Mouse (Mus musculus): ENCODE data around the gene Shf. TPM values are rescaled to one million over a fixed set of nuclear protein-coding genes. Genes with fewer than 3 reads are reported as not detected.

The Shf gene
- total and polyA plus RNA-seq, 2 experiments, result 6.6 to 14.0 TPM

GRCm38 (mm10) chr2:122325361-122325760 is 43.6 kb downstream of the Shf start:
- Histone ChIP-seq H3K27ac (replicated peaks; ENCODE audit: insufficient read depth, low read depth, low read length) (no peak overlapping the region), H3K36me3 (ENCODE audit: control insufficient read depth, insufficient read depth, low read length) (no peaks in the 10 kb centered on the region), H3K79me2 (ENCODE audit: control insufficient read depth, insufficient read depth, low read length) (no peaks in the 10 kb centered on the region), H3K4me1 (ENCODE audit: control insufficient read depth, insufficient read depth, low read length) (peaks cover 3% of the 10 kb centered on the region; the same call in 1 of the 2 replicates), H3K27me3 (ENCODE audit: control insufficient read depth, insufficient read depth, low read length) (no peaks in the 10 kb centered on the region), H3K9ac (ENCODE audit: low read depth, low read length) (no peak overlapping the region), H3K4me3 (ENCODE audit: insufficient read depth, low read depth, low read length) (no peak overlapping the region)
- TF ChIP-seq POLR2A (IDR thresholded peaks at IDR 0.05; ENCODE audit: extremely low read depth, insufficient read depth, low read length), result no peak
- TF ChIP-seq CTCF (IDR thresholded peaks at IDR 0.05; ENCODE audit: low read depth, low read length), result no peak
- WGBS, result 85% methylated on average over 2 of the region's 2 CpGs
- DNase-seq (ENCODE audit: extremely low read depth, low read depth, low spot score), result no peak

DNA sequence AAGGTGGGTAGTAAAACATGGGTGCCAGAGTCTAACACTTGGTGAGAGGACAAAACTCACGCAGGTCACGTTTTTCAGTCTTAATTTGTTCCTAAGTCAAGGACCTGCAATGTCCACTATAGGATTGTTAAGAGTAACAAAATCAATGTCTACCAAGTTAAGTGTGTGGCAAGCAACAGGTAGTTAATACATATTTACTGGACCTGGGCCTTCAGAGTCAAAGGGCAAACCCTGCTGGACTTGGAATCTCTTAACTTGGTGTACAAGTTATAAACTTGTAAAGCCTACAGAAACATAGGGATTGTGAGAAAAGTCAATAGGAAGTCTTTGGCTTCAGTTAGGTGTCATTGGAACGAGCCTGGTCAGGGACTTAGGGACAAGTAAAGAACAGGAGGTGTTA is 44.4 kb downstream of the Shf start:
- Histone ChIP-seq H3K27me3 (ENCODE audit: control insufficient read depth, insufficient read depth, low read length) (no peaks in the 10 kb centered on the region), H3K4me3 (ENCODE audit: insufficient read depth, low read depth, low read length) (no peak overlapping the region), H3K27ac (replicated peaks; ENCODE audit: insufficient read depth, low read depth, low read length) (no peak overlapping the region), H3K4me1 (ENCODE audit: control insufficient read depth, insufficient read depth, low read length) (peaks cover 3% of the 10 kb centered on the region; the same call in 1 of the 2 replicates), H3K36me3 (ENCODE audit: control insufficient read depth, insufficient read depth, low read length) (no peaks in the 10 kb centered on the region), H3K9ac (ENCODE audit: low read depth, low read length) (no peak overlapping the region), H3K79me2 (ENCODE audit: control insufficient read depth, insufficient read depth, low read length) (no peaks in the 10 kb centered on the region)
- no peak for TF ChIP-seq POLR2A (IDR thresholded peaks at IDR 0.05; ENCODE audit: extremely low read depth, insufficient read depth, low read length)
- TF ChIP-seq CTCF (IDR thresholded peaks at IDR 0.05; ENCODE audit: low read depth, low read length), result no peak
- peak; percentile 51 for DNase-seq (ENCODE audit: extremely low read depth, low read depth, low spot score)
- WGBS, result 43% methylated on average over 3 of the region's 3 CpGs

DNA sequence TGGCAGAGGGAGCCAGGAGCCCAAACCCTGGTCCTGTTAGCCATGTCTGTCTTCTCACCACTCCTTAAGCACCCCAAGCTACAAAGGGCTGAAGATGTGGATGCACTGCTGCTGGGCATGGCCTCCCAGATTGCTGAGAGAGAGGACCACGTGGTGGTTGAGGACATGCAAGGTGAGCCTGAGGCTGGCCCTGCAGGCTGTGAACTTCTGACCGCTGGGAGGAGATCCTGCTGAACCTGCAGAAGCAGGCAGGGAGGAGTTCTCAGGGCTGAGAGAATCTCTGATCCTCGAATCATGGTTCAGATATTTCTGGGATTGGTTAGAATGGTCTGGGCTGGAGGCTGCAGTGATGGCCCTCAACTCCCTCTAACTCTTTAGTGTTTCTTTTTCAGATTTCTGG is 45.0 kb downstream of the Shf start:
- Histone ChIP-seq H3K27me3 (ENCODE audit: control insufficient read depth, insufficient read depth, low read length) (no peaks in the 10 kb centered on the region), H3K9ac (ENCODE audit: low read depth, low read length) (no peak overlapping the region), H3K27ac (replicated peaks; ENCODE audit: insufficient read depth, low read depth, low read length) (no peak overlapping the region), H3K79me2 (ENCODE audit: control insufficient read depth, insufficient read depth, low read length) (no peaks in the 10 kb centered on the region), H3K4me1 (ENCODE audit: control insufficient read depth, insufficient read depth, low read length) (peaks cover 3% of the 10 kb centered on the region; the same call in 1 of the 2 replicates), H3K36me3 (ENCODE audit: control insufficient read depth, insufficient read depth, low read length) (no peaks in the 10 kb centered on the region), H3K4me3 (ENCODE audit: insufficient read depth, low read depth, low read length) (no peak overlapping the region)
- DNase-seq (ENCODE audit: extremely low read depth, low read depth, low spot score), result peak; percentile 13
- TF ChIP-seq POLR2A (IDR thresholded peaks at IDR 0.05; ENCODE audit: extremely low read depth, insufficient read depth, low read length) (no peak), CTCF (IDR thresholded peaks at IDR 0.05; ENCODE audit: low read depth, low read length) (no peak)
- 33% methylated on average over 3 of the region's 3 CpGs for WGBS

DNA sequence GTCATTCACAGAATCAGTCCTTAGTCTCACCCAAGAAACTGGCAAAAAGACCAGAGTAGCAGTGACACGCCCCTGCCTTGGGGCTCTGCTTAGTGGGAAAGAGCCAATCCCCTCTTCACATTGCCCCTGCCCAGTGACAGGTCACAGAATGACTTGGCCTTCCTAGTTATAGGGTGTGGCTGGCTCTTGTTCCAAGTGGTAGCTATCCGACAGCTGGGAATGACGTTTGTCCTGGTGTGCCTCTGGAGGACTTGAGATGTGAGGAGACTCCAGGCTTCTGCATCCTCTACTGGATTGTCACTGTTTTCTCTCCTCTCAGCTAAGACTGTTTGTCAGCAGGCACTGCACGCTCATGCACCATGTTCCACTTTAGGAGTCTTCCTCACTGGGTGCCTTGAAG is 51.6 kb downstream of the Shf start:
- H3K4me1 ChIP-seq (ENCODE audit: control insufficient read depth, insufficient read depth, low read length), result peaks cover 5% of the 10 kb centered on the region
- no peak overlapping the region for H3K9ac ChIP-seq (ENCODE audit: low read depth, low read length)
- no peak for TF ChIP-seq CTCF (IDR thresholded peaks at IDR 0.05; ENCODE audit: low read depth, low read length)
- TF ChIP-seq POLR2A (IDR thresholded peaks at IDR 0.05; ENCODE audit: extremely low read depth, insufficient read depth, low read length), result no peak
- no peaks in the 10 kb centered on the region for H3K79me2 ChIP-seq (ENCODE audit: control insufficient read depth, insufficient read depth, low read length)
- H3K27ac ChIP-seq (replicated peaks; ENCODE audit: insufficient read depth, low read depth, low read length), result no peak overlapping the region
- no peaks in the 10 kb centered on the region; the same call in none of the 2 replicates for H3K27me3 ChIP-seq (ENCODE audit: control insufficient read depth, insufficient read depth, low read length)
- no peak overlapping the region for H3K4me3 ChIP-seq (ENCODE audit: insufficient read depth, low read depth, low read length)
- no peak for DNase-seq (ENCODE audit: extremely low read depth, low read depth, low spot score)
- no peaks in the 10 kb centered on the region for H3K36me3 ChIP-seq (ENCODE audit: control insufficient read depth, insufficient read depth, low read length)
- WGBS, result 76% methylated on average over 4 of the region's 4 CpGs

GRCm38 (mm10) chr2:122315372-122315771 is 53.6 kb downstream of the Shf start, which contains the start of gene Duox1:
TSS of gene Duox1 (plus strand) at chr2:122315672.
- Histone ChIP-seq H3K27ac (replicated peaks; ENCODE audit: insufficient read depth, low read depth, low read length) (no peak within 1 kb of the TSS), H3K4me3 (ENCODE audit: insufficient read depth, low read depth, low read length) (no peak within 1 kb of the TSS), H3K9ac (ENCODE audit: low read depth, low read length) (no peak within 1 kb of the TSS), H3K4me1 (ENCODE audit: control insufficient read depth, insufficient read depth, low read length) (peaks cover 5% of the 10 kb centered on the region), H3K36me3 (ENCODE audit: control insufficient read depth, insufficient read depth, low read length) (no peaks in the 10 kb centered on the region), H3K27me3 (ENCODE audit: control insufficient read depth, insufficient read depth, low read length) (no peaks in the 10 kb centered on the region; the same call in none of the 2 replicates), H3K79me2 (ENCODE audit: control insufficient read depth, insufficient read depth, low read length) (no peaks in the 10 kb centered on the region)
- no peak for DNase-seq (ENCODE audit: extremely low read depth, low read depth, low spot score)
- TF ChIP-seq POLR2A (IDR thresholded peaks at IDR 0.05; ENCODE audit: extremely low read depth, insufficient read depth, low read length) (no peak), CTCF (IDR thresholded peaks at IDR 0.05; ENCODE audit: low read depth, low read length) (no peak)
- 85% methylated on average over 7 of the region's 7 CpGs for WGBS

GRCm38 (mm10) chr2:122313536-122313935 is 55.4 kb downstream of the Shf start, which contains the start of gene Duoxa1:
TSS of gene Duoxa1 (minus strand) at chr2:122313730.
- TF ChIP-seq POLR2A (IDR thresholded peaks at IDR 0.05; ENCODE audit: extremely low read depth, insufficient read depth, low read length) (no peak), CTCF (IDR thresholded peaks at IDR 0.05; ENCODE audit: low read depth, low read length) (no peak)
- Histone ChIP-seq H3K27me3 (ENCODE audit: control insufficient read depth, insufficient read depth, low read length) (no peaks in the 10 kb centered on the region; the same call in none of the 2 replicates), H3K36me3 (ENCODE audit: control insufficient read depth, insufficient read depth, low read length) (no peaks in the 10 kb centered on the region), H3K4me3 (ENCODE audit: insufficient read depth, low read depth, low read length) (peak within 1 kb of the TSS; percentile 34; the same call in 1 of the 2 replicates), H3K4me1 (ENCODE audit: control insufficient read depth, insufficient read depth, low read length) (peaks cover 5% of the 10 kb centered on the region), H3K9ac (ENCODE audit: low read depth, low read length) (no peak within 1 kb of the TSS), H3K79me2 (ENCODE audit: control insufficient read depth, insufficient read depth, low read length) (no peaks in the 10 kb centered on the region), H3K27ac (replicated peaks; ENCODE audit: insufficient read depth, low read depth, low read length) (no peak within 1 kb of the TSS)
- no peak for DNase-seq (ENCODE audit: extremely low read depth, low read depth, low spot score)
- WGBS, result 17% methylated on average over 24 of the region's 24 CpGs
